Mouse (Mus musculus) forebrain, embryonic 13.5 days (tissue): ENCODE measurements around the gene Ccdc191. TPM values are rescaled to one million over a fixed set of nuclear protein-coding genes. Genes with fewer than 3 reads are reported as not detected.

Experiments
- ATAC-seq: fragments of 200-750 bp; cut with Nextera tagmentation; 2 replicates; pipeline ENCODE4 v1.8.0; 2017
- H3K27ac ChIP-seq: fragments of 300-500 bp; sonication (generic); 2 replicates; pipeline ENCODE4 v1.5.1; 2015; ENCODE audit warnings: inconsistent platforms, mild to moderate bottlenecking, moderate library complexity
- H3K27me3 ChIP-seq: fragments of 300-500 bp; sonication (generic); 2 replicates; pipeline ENCODE4 v1.6.1; 2015; ENCODE audit warnings: mild to moderate bottlenecking, inconsistent platforms
- H3K36me3 ChIP-seq: fragments of 300-500 bp; sonication (generic); 2 replicates; pipeline ENCODE4 v1.6.1; 2015; ENCODE audit warnings: mild to moderate bottlenecking, inconsistent platforms; ENCODE audit not compliant: poor library complexity, severe bottlenecking
- H3K4me1 ChIP-seq: fragments of 300-500 bp; sonication (generic); 2 replicates; pipeline ENCODE4 v1.6.1; 2015; ENCODE audit warnings: inconsistent platforms
- H3K4me2 ChIP-seq: fragments of 300-500 bp; sonication (generic); 2 replicates; pipeline ENCODE4 v1.6.1; 2015; ENCODE audit warnings: inconsistent platforms, mild to moderate bottlenecking, moderate library complexity
- H3K4me3 ChIP-seq: fragments of 300-500 bp; sonication (generic); 2 replicates; pipeline ENCODE4 v1.5.1; 2015; ENCODE audit warnings: mild to moderate bottlenecking, inconsistent platforms
- H3K9ac ChIP-seq: fragments of 300-500 bp; sonication (generic); 2 replicates; pipeline ENCODE4 v1.6.1; 2015; ENCODE audit warnings: mild to moderate bottlenecking, inconsistent platforms
- H3K9me3 ChIP-seq: fragments of 300-500 bp; sonication (generic); replicated peaks from 2 replicates; pipeline ENCODE4 v1.6.1; 2016; ENCODE audit warnings: inconsistent platforms
- WGBS: fragments of 180-500 bp; shearing (Covaris S2); methylation state at CpG from one replicate; pipeline ENCODE4 v1.1.7; 2015; 5-methylcytosine and 5-hydroxymethylcytosine counted together
- microRNA-seq: library from miRNA; unstranded; fragments of <30 nt; microRNA quantifications from one replicate; pipeline ENCODE4, GENCODE M21; 2016
- polyA plus RNA-seq: library from polyadenylated mRNA; unstranded; fragments of >200 nt; fragmentation: Nextera tagmentation; extraction: Ambion mirVana; gene quantifications from 2 replicates; pipeline ENCODE4 v1.2.1, GENCODE M21; 2015

Gene Ccdc191
- polyA plus RNA-seq, 1 experiment from 2014 or later: 12.7 TPM

- H3K9me3 ChIP-seq: no peaks in the 10 kb centered on the region
- H3K4me3 ChIP-seq: no peak overlapping the region
- H3K4me2 ChIP-seq: no peak overlapping the region
- H3K36me3 ChIP-seq: no peaks in the 10 kb centered on the region
- no peak overlapping the region for H3K27ac ChIP-seq
- no peak for ATAC-seq
- no peak overlapping the region for H3K9ac ChIP-seq
- H3K4me1 ChIP-seq: no peaks in the 10 kb centered on the region
- H3K27me3 ChIP-seq: no peaks in the 10 kb centered on the region
- WGBS: 81% methylated on average over 5 of the region's 5 CpGs
Measured at GRCm38 (mm10) chr16:43999541-43999940, 109.9 kb downstream of the Ccdc191 start.

GRCm38 (mm10) chr16:44002086-44002485 is 112.5 kb downstream of the Ccdc191 start:
- Histone ChIP-seq H3K4me3 (no peak overlapping the region), H3K9me3 (no peaks in the 10 kb centered on the region), H3K4me1 (no peaks in the 10 kb centered on the region), H3K9ac (no peak overlapping the region), H3K27me3 (no peaks in the 10 kb centered on the region), H3K4me2 (no peak overlapping the region), H3K36me3 (no peaks in the 10 kb centered on the region), H3K27ac (no peak overlapping the region)
- no peak for ATAC-seq
- 69% methylated on average over 5 of the region's 5 CpGs for WGBS

- H3K9ac ChIP-seq: no peak overlapping the region
- 63% methylated on average over 5 of the region's 5 CpGs for WGBS
Measured at GRCm38 (mm10) chr16:44011010-44011409, 121.4 kb downstream of the Ccdc191 start.

More at GRCm38 (mm10) chr16:44011010-44011409, 121.4 kb downstream of the Ccdc191 start:
- no peak for ATAC-seq
- no peak overlapping the region for H3K27ac ChIP-seq
- no peaks in the 10 kb centered on the region for H3K4me1 ChIP-seq
- H3K36me3 ChIP-seq: no peaks in the 10 kb centered on the region
- H3K27me3 ChIP-seq: no peaks in the 10 kb centered on the region
- H3K9me3 ChIP-seq: no peaks in the 10 kb centered on the region
- no peak overlapping the region for H3K4me2 ChIP-seq
- H3K4me3 ChIP-seq: no peak overlapping the region

Small RNA genes lying within 50 kb of the gene (microRNA-seq; reads per million reads assigned to microRNA genes)
- gene Mir3470b: not detected

Other genes with a start within 250 kb of the Ccdc191 start
- gene Tigit, start 225.7 kb upstream of the Ccdc191 start, polyA plus RNA-seq: not detected in 2 replicates
- 0.11 and 0.15 TPM in 2 replicates for gene Drd3, start 135.8 kb upstream of the Ccdc191 start, polyA plus RNA-seq
- 29.6 and 30.8 TPM in 2 replicates for gene Qtrt2, start 37.0 kb downstream of the Ccdc191 start, polyA plus RNA-seq
- gene Zdhhc23, start 90.0 kb downstream of the Ccdc191 start, polyA plus RNA-seq: 0.76 and 1.2 TPM in 2 replicates
- 2.1 and 2.9 TPM in 2 replicates for gene Gramd1c, start 173.5 kb downstream of the Ccdc191 start, polyA plus RNA-seq
- gene Atp6v1a, start 249.9 kb downstream of the Ccdc191 start, polyA plus RNA-seq: 63.6 and 73.3 TPM in 2 replicates